Mouse (Mus musculus) thymus, adult 2 months (tissue): ENCODE measurements around the gene Gm13285.

Source experiments
- CTCF ChIP-seq: fragments of 200-500 bp; IDR thresholded peaks from 2 replicates; pipeline ENCODE4 v1.5.1; 2012; ENCODE audit warnings: mild to moderate bottlenecking, control low read depth, low read length, moderate library complexity, borderline replicate concordance; ENCODE audit not compliant: control insufficient read depth, poor library complexity, insufficient read depth; ENCODE audit errors: extremely low read depth
- POLR2A ChIP-seq: fragments of 200-500 bp; IDR thresholded peaks from 2 replicates; pipeline ENCODE4 v1.6.1; 2012; ENCODE audit warnings: mild to moderate bottlenecking, low read length, control low read depth, moderate library complexity; ENCODE audit not compliant: control insufficient read depth, poor library complexity, insufficient read depth; ENCODE audit errors: extremely low read depth

- TF ChIP-seq POLR2A (no peak), CTCF (no peak)
Measured at GRCm38 (mm10) chr4:88841438-88841911, 42.0 kb downstream of the Gm13285 start, which contains the start of gene Ifna4.
